Mouse (Mus musculus) hindbrain, embryonic 11.5 days (tissue): Measurements from ENCODE around the gene Slc16a1. TPM values are rescaled to one million over a fixed set of nuclear protein-coding genes. Genes with fewer than 3 reads are reported as not detected.

ENCODE experiments used
- ATAC-seq: fragments of 200-750 bp; cut with Nextera tagmentation; 2 replicates; pipeline ENCODE4 v1.8.0; 2017; ENCODE audit warnings: mild to moderate bottlenecking, moderate TSS enrichment, moderate library complexity; ENCODE audit not compliant: low FRiP score
- DNase-seq: peaks from one replicate; pipeline ENCODE4 v3.0.0-alpha.2; 2015; ENCODE audit warnings: low spot score
- H3K27ac ChIP-seq: fragments of 300-500 bp; sonication (generic); 2 replicates; pipeline ENCODE4 v1.5.1; 2014; ENCODE audit warnings: mild to moderate bottlenecking, low read depth, low read length
- H3K27me3 ChIP-seq: fragments of 300-500 bp; sonication (generic); 2 replicates; pipeline ENCODE4 v1.6.1; 2014; ENCODE audit warnings: mild to moderate bottlenecking, low read length, moderate library complexity, mixed read lengths; ENCODE audit not compliant: control insufficient read depth, insufficient read depth
- H3K36me3 ChIP-seq: fragments of 300-500 bp; sonication (generic); 2 replicates; pipeline ENCODE4 v1.6.1; 2014; ENCODE audit warnings: mild to moderate bottlenecking, low read length, moderate library complexity, mixed read lengths; ENCODE audit not compliant: control insufficient read depth, insufficient read depth
- H3K4me1 ChIP-seq: fragments of 300-500 bp; sonication (generic); replicated peaks from 2 replicates; pipeline ENCODE4 v1.6.1; 2014; ENCODE audit warnings: low read length, mixed read lengths; ENCODE audit not compliant: control insufficient read depth, insufficient read depth
- H3K4me2 ChIP-seq: fragments of 300-500 bp; sonication (generic); replicated peaks from 2 replicates; pipeline ENCODE4 v1.6.1; 2014; ENCODE audit warnings: mild to moderate bottlenecking, low read depth, low read length
- H3K4me3 ChIP-seq: fragments of 300-500 bp; sonication (generic); 2 replicates; pipeline ENCODE4 v1.5.1; 2014; ENCODE audit warnings: low read depth, low read length
- H3K9ac ChIP-seq: fragments of 300-500 bp; sonication (generic); 2 replicates; pipeline ENCODE4 v1.6.1; 2014; ENCODE audit warnings: low read depth, low read length
- H3K9me3 ChIP-seq: fragments of 300-500 bp; sonication (generic); 2 replicates; pipeline ENCODE4 v1.6.1; 2016; ENCODE audit warnings: low read length; ENCODE audit not compliant: control insufficient read depth
- WGBS: fragments of 180-500 bp; shearing (Covaris S2); extraction: QIAGEN DNeasy Blood & Tissue Kit; methylation state at CpG from one replicate; pipeline ENCODE4 v1.1.7; 2014; 5-methylcytosine and 5-hydroxymethylcytosine counted together
- polyA plus RNA-seq: library from polyadenylated mRNA; unstranded; fragments of >200 nt; fragmentation: Nextera tagmentation; extraction: Ambion mirVana; gene quantifications from 2 replicates; pipeline ENCODE4 v1.2.1, GENCODE M21; 2014

Gene Slc16a1
- polyA plus RNA-seq, 1 experiment from 2014 or later: 31.7 TPM

DNA sequence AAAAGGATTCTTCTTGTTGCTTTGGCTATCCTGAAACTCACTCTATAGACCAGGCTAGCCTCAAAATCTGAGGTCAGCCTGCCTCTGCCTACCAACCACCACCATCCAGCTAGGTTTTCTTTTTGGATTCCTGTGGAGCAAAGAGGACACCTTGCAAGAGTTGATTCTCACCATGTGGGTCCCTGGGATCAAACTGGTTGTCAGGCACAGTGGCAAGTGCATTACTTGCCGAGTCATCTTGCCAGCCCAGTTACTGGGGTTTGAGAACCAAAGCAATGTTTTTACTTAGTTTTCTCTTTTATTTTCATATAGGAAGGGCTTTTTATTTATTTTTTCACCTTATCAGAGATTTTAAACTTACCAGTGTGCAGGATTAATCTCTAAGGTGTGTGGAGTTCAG is 5.9 kb downstream of the Slc16a1 start:
- Histone ChIP-seq H3K27me3 (no peaks in the 10 kb centered on the region), H3K27ac (no peak overlapping the region), H3K9ac (no peak overlapping the region), H3K4me3 (no peak overlapping the region), H3K4me2 (no peak overlapping the region), H3K36me3 (no peaks in the 10 kb centered on the region), H3K9me3 (no peaks in the 10 kb centered on the region), H3K4me1 (0 out of 2 replicates have a peak, but pooled peaks cover 2% of the 10 kb centered on the region)
- no peak for ATAC-seq
- 92% methylated on average over 1 of the region's 1 CpGs for WGBS
- no peak for DNase-seq

DNA sequence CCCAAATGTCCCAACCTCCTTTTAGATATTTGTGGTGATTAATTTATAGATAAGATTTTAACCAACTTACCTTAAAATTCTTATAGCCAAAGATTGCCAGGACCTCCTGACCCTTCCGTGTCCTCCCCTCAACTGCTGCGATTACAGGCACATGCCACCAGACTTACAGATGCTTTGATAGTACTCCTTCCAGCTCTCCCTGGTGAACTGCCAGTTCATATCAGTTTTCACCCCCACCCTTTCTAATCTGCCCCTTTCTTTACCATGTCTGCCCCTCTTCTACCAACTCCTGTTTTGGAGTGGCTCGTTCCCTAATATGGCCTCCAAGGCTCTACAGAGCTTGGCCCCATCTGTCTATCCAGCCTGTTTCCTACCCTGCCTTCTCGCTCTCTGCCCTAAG is 15.8 kb downstream of the Slc16a1 start:
- no peak for DNase-seq
- Histone ChIP-seq H3K36me3 (no peaks in the 10 kb centered on the region), H3K9ac (no peak overlapping the region), H3K9me3 (no peaks in the 10 kb centered on the region), H3K4me1 (no peaks in the 10 kb centered on the region), H3K27ac (no peak overlapping the region), H3K4me3 (no peak overlapping the region), H3K4me2 (no peak overlapping the region), H3K27me3 (no peaks in the 10 kb centered on the region)
- no peak for ATAC-seq
- 94% methylated on average over 4 of the region's 4 CpGs for WGBS

DNA sequence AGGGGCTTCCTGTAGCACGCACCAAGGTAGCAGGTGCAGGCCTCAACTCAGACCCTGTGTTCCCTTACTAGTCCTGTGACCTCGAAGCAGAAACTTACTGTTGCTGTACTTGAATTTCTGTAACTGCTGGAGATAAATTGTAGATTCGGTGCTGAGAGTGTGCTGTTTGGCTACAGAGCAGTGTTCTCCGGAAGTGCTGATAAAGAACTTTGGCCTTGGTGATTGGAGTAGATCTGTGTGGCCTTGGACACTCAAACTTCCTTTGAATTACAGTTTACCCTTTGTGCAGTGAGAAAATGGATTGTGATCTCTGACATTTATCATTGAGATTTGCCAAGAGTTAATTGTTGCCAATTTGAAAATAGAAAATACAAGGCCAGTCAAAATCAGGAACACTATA is 16.5 kb downstream of the Slc16a1 start:
- H3K36me3 ChIP-seq: no peaks in the 10 kb centered on the region
- no peaks in the 10 kb centered on the region for H3K9me3 ChIP-seq
- WGBS: 98% methylated on average over 4 of the region's 4 CpGs
- no peak for ATAC-seq
- H3K4me2 ChIP-seq: no peak overlapping the region
- no peak overlapping the region for H3K9ac ChIP-seq
- no peak for DNase-seq
- no peak overlapping the region for H3K4me3 ChIP-seq
- no peaks in the 10 kb centered on the region for H3K27me3 ChIP-seq
- no peaks in the 10 kb centered on the region for H3K4me1 ChIP-seq
- no peak overlapping the region for H3K27ac ChIP-seq

DNA sequence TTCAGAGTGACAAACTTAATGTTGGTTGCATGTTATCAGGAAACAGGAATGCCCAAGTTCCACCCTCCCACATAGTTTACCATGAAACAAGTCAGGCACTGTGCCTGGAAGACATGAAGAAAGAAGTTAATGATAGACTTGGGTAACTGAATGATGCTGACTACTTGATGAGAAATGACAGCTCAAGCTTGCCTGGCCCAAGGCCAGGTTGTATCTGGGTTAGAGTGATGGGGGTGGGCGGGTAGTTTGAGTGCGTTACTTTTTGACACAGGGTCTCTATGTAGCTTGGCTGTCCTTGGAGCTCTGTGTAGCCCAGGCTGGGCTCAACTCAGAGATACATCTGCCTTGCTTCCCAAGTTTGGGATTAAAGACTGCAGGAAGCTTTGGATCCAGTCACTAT is 20.2 kb downstream of the Slc16a1 start:
- Histone ChIP-seq H3K4me3 (no peak overlapping the region), H3K27ac (no peak overlapping the region), H3K4me2 (no peak overlapping the region), H3K4me1 (no peaks in the 10 kb centered on the region), H3K9me3 (no peaks in the 10 kb centered on the region), H3K9ac (no peak overlapping the region), H3K27me3 (no peaks in the 10 kb centered on the region), H3K36me3 (no peaks in the 10 kb centered on the region)
- no peak for ATAC-seq
- no peak for DNase-seq
- WGBS: 94% methylated on average over 2 of the region's 2 CpGs

DNA sequence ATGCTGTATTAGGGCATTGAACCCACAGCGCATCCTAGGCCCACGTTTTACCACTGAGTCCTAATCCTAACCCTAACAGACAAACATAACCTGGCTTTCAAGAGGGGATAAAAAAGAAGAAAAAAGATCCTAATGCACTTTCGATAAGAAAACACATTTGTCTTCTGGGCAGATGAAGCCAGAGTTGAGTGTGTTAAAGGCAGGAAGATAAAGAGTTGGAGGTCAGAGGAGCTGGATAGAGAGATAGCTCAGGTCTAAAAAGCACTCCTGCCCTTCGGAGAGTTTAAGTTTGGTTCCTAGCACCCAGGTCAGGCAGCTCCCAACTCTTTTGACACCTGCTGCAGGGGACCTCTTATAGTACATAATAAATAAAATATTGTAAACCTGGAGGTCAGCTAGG is 21.3 kb downstream of the Slc16a1 start:
- Histone ChIP-seq H3K9ac (no peak overlapping the region), H3K4me2 (no peak overlapping the region), H3K4me1 (no peaks in the 10 kb centered on the region), H3K27me3 (no peaks in the 10 kb centered on the region), H3K4me3 (no peak overlapping the region), H3K9me3 (no peaks in the 10 kb centered on the region), H3K27ac (no peak overlapping the region), H3K36me3 (no peaks in the 10 kb centered on the region)
- no peak for DNase-seq
- no peak for ATAC-seq
- 92% methylated on average over 4 of the region's 4 CpGs for WGBS

DNA sequence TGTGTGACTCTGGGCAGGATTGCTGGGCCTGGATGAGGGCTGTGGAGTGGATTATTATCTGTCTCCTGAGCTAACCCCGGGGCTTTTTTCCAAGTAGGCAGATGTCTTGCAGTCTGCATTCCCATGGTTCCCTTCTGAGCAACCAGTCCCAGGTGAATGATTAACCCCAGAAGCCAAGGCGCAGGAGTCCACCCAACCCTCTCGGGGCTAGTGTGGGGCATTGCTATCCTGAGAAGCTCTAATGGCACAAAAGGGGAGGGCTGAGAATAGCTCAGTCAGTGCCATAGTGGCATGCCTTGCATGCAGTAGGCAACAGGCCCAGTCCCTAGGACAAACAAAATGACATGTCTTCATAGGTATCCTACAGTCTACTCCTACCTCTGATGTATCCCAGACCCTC is 22.1 kb downstream of the Slc16a1 start:
- no peak for DNase-seq
- 47% methylated on average over 3 of the region's 3 CpGs for WGBS
- H3K4me3 ChIP-seq: no peak overlapping the region
- no peak overlapping the region for H3K27ac ChIP-seq
- H3K4me2 ChIP-seq: no peak overlapping the region
- H3K36me3 ChIP-seq: no peaks in the 10 kb centered on the region
- H3K4me1 ChIP-seq: no peaks in the 10 kb centered on the region
- ATAC-seq: no peak
- H3K9me3 ChIP-seq: no peaks in the 10 kb centered on the region
- H3K27me3 ChIP-seq: no peaks in the 10 kb centered on the region
- no peak overlapping the region for H3K9ac ChIP-seq

DNA sequence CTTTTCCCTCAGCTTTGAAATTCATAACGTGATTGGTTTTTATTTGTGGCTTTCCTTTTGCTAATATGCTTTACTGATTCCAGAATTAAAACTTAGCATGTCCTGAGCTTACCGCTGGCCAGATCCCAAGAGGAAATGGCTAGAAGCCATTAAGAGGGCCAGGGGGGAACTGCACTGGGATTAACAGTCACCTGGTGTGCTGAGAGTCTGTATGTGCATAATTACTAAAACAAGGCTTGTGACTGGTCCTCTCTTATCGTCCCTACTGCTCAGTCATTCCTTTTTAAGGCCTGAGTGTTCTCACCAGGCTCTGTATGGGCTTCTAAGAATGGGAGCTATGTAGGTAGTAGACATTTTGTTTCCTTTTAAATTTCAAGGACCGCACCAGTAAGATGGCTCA is 23.5 kb downstream of the Slc16a1 start:
- no peaks in the 10 kb centered on the region for H3K4me1 ChIP-seq
- ATAC-seq (no peak), DNase-seq (no peak)
- H3K9ac ChIP-seq: no peak overlapping the region
- no peak overlapping the region for H3K4me3 ChIP-seq
- no peaks in the 10 kb centered on the region for H3K9me3 ChIP-seq
- H3K36me3 ChIP-seq: no peaks in the 10 kb centered on the region
- H3K4me2 ChIP-seq: no peak overlapping the region
- 40% methylated on average over 4 of the region's 4 CpGs for WGBS
- H3K27ac ChIP-seq: no peak overlapping the region
- no peaks in the 10 kb centered on the region for H3K27me3 ChIP-seq

DNA sequence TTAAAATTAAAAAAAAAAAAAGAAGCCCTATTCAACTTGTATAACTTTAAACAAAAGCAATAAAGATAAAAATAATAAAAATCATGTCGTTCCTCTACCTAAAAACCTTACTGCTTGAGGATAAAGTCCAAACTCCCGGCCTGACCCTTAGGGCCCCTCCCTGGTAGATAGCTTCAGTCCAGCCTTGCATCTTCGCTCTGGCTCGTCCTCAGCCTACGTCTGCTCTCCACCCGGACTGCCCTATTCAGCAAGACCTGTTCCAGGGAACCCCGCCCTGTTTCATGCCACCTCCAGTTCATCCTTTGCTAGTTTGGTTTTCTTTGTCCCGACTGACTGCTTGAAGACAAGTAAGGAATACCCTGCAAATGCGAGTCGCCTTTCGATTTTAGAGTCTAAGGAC is 24.5 kb downstream of the Slc16a1 start:
- 85% methylated on average over 11 of the region's 11 CpGs for WGBS
- H3K4me2 ChIP-seq: no peak overlapping the region
- DNase-seq (no peak), ATAC-seq (no peak)
- H3K27me3 ChIP-seq: no peaks in the 10 kb centered on the region
- no peaks in the 10 kb centered on the region for H3K4me1 ChIP-seq
- no peaks in the 10 kb centered on the region for H3K36me3 ChIP-seq
- no peaks in the 10 kb centered on the region for H3K9me3 ChIP-seq
- H3K27ac ChIP-seq: no peak overlapping the region
- H3K9ac ChIP-seq: no peak overlapping the region
- H3K4me3 ChIP-seq: no peak overlapping the region

DNA sequence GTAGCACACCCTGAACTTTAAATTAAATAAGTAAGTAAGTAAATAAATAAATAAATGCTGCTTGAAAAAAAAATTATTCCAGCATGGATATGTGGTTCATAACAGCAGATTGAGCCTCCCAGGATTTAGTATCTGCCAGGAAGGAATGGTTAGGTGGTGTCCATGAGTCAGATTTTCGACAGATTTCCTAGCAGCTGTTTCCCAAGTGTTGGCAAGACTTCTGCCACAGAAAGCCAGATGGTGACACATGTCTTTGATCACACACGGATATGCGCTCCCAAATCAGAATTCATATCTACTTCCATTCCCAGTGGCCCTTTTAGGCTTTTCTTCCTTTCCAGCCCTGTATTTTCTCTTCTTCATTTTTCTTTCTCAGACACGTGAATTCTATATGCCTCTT is 28.5 kb downstream of the Slc16a1 start:
- Histone ChIP-seq H3K27me3 (no peaks in the 10 kb centered on the region), H3K36me3 (no peaks in the 10 kb centered on the region), H3K9ac (no peak overlapping the region), H3K4me3 (no peak overlapping the region), H3K4me2 (no peak overlapping the region), H3K4me1 (no peaks in the 10 kb centered on the region), H3K27ac (no peak overlapping the region), H3K9me3 (no peaks in the 10 kb centered on the region)
- ATAC-seq: no peak
- WGBS: 79% methylated on average over 4 of the region's 4 CpGs
- DNase-seq: no peak
